ENCODE assay signal across 34 mouse cellular contexts in the genomic region with DNA sequence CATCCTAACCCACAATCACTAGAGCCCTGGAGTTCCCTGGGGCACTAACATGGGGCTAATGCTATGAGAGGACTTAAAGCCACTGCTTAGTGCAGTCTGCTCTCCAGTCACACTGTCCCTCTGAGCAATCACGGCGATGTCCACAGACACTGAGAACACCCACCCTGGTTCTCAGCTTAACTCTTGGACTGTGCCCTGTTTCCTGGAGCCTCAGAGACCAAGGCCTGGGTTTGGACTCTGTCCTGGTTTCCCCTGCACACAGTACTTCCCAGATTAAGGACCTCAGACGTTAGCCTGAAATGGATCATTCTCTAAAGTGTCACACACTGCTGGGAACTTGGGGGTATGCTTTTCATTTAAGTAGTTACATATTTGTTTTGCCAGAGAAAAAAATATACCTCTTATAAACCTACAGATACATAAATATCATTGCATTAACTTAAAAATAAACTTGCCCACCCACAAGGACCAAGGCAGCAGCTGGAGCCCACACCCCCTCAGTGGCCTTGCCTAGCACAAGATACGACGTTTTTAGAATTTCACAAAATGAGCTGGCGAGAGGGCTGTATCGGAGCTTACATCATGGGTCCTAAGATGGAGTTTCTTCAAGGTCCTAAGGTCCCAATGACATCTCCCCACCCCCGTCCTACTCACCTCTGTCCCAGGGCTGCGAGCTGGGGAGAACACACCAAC. TPM values are rescaled to one million over a fixed set of nuclear protein-coding genes. Genes with fewer than 3 reads are reported as not detected.
DNase-seq lines count a peak whose midpoint lies in the region; ATAC-seq and TF ChIP-seq lines count a peak whose summit lies in the region.
"Had no signal": no experiment of that assay in that cellular context is flagged by ENCODE, and none has a peak within 500 bp of the region (broad histone marks: within the 10 kb centered on the region; RNA-seq: fewer than 3 reads in every experiment).

No protein-coding gene starts in this region.

- WGBS in lung, postnatal 0 days: 88% methylated on average over 9 of the region's 9 CpGs

- H3K27me3 ChIP-seq in lung, postnatal 0 days (replicated peaks; ENCODE audit: insufficient read depth, low read length): no peaks in the 10 kb centered on the region
- H3K27me3 ChIP-seq: CH12.LX; embryonic facial prominence, embryonic 15.5 days; forebrain, embryonic 12.5 days; heart, embryonic 12.5 days; hindbrain, embryonic 13.5 days; kidney, embryonic 15.5 days; limb, embryonic 13.5 days; midbrain, embryonic 15.5 days; neural tube, embryonic 15.5 days had no signal

- H3K36me3 ChIP-seq in lung, postnatal 0 days (ENCODE audit: insufficient read depth, low read length): peaks cover 6% of the 10 kb centered on the region; the same call in 1 of the 2 replicates

- H3K9ac ChIP-seq in lung, postnatal 0 days (replicated peaks; ENCODE audit: low read depth): no peak overlapping the region
- H3K9ac ChIP-seq: embryonic facial prominence, embryonic 15.5 days; forebrain, embryonic 12.5 days; forebrain, postnatal 0 days; heart, embryonic 12.5 days; hindbrain, embryonic 13.5 days; kidney, embryonic 15.5 days; limb, embryonic 13.5 days; liver, embryonic 14.5 days; lung, embryonic 14.5 days; midbrain, embryonic 15.5 days; neural tube, embryonic 15.5 days had no signal

- H3K4me1 ChIP-seq in lung, postnatal 0 days (ENCODE audit: insufficient read depth, low read depth, low read length): no peaks in the 10 kb centered on the region
- H3K4me1 ChIP-seq: embryonic facial prominence, embryonic 15.5 days; forebrain, embryonic 12.5 days; hindbrain, embryonic 13.5 days; kidney, embryonic 15.5 days; limb, embryonic 13.5 days; midbrain, embryonic 10.5 days; midbrain, embryonic 15.5 days; neural tube, embryonic 15.5 days had no signal

- TF ChIP-seq CTCF in layer of hippocampus, adult 2 months (conservative IDR thresholded peaks at IDR 0.05): no peak
- no peak for TF ChIP-seq CTCF in lung, postnatal 0 days (IDR thresholded peaks at IDR 0.05)

- 0 out of 2 replicates have a peak overlapping the region, but pooled peaks have one; percentile 10 for H3K27ac ChIP-seq in layer of hippocampus, adult 2 months
- H3K27ac ChIP-seq in lung, postnatal 0 days (ENCODE audit: low read length): no peak overlapping the region
- H3K27ac ChIP-seq: embryonic facial prominence, embryonic 10.5 days; embryonic facial prominence, embryonic 15.5 days; forebrain, embryonic 12.5 days; gastrocnemius, adult 2 months; heart, adult 2 months; hindbrain, embryonic 13.5 days; kidney, embryonic 15.5 days; limb, embryonic 13.5 days; liver, embryonic 14.5 days; midbrain, embryonic 10.5 days; midbrain, embryonic 15.5 days; neural tube, embryonic 15.5 days had no signal

- no peak overlapping the region for H3K4me2 ChIP-seq in lung, postnatal 0 days (replicated peaks; ENCODE audit: low read depth, low read length)
- H3K4me2 ChIP-seq: embryonic facial prominence, embryonic 15.5 days; forebrain, embryonic 12.5 days; heart, embryonic 12.5 days; hindbrain, embryonic 13.5 days; kidney, embryonic 15.5 days; limb, embryonic 13.5 days; lung, embryonic 14.5 days; midbrain, embryonic 15.5 days; neural tube, embryonic 15.5 days had no signal

- no peaks in the 10 kb centered on the region for H3K9me3 ChIP-seq in lung, postnatal 0 days (ENCODE audit: low read length)
- H3K9me3 ChIP-seq: embryonic facial prominence, embryonic 10.5 days; embryonic facial prominence, embryonic 15.5 days; forebrain, embryonic 12.5 days; heart, embryonic 12.5 days; hindbrain, embryonic 13.5 days; kidney, embryonic 15.5 days; limb, embryonic 13.5 days; midbrain, embryonic 10.5 days; midbrain, embryonic 15.5 days; neural tube, embryonic 15.5 days had no signal

- TF ChIP-seq EP300 in lung, postnatal 0 days (IDR thresholded peaks at IDR 0.05): no peak

- ATAC-seq in frontal cortex, adult (ENCODE audit: low TSS enrichment): peak; percentile 34
- no peak for ATAC-seq in lung, postnatal 0 days
- ATAC-seq: activated CD4-positive, CD25-positive, alpha-beta regulatory T cell, adult 4 months; forebrain, postnatal 0 days; intestine, embryonic 16.5 days; midbrain, embryonic 15.5 days had no signal

- no peak for DNase-seq in frontal cortex, postnatal 10 days (ENCODE audit: low spot score in 2 of 2)
- no peak for DNase-seq in layer of hippocampus, adult 2 months (ENCODE audit: low spot score in 2 of 2)
- no peak for DNase-seq in layer of hippocampus, postnatal 14 days (ENCODE audit: low spot score in 2 of 2)
- peak; percentile 39 to 46 for DNase-seq in right cerebral cortex, adult 2 months (ENCODE audit: low spot score in 2 of 2)
- DNase-seq in right cerebral cortex, postnatal 4 days: no peak
- DNase-seq in lung, postnatal 0 days (ENCODE audit: low spot score): no peak
- DNase-seq: adrenal gland, adult 2 months; adrenal gland, postnatal 36 days; cerebellum, adult 2 months; cerebellum, postnatal 14 days; forebrain, postnatal 0 days; gastrocnemius, adult 2 months; heart, adult 2 months; heart, postnatal 4 days; layer of hippocampus, adult 9-11 months; lung, embryonic 14.5 days; retina, postnatal 1 day; spleen, adult 18-20 months; thymus, postnatal 4 days had no signal

- H3K4me3 ChIP-seq in layer of hippocampus, adult 2 months: no peak overlapping the region
- no peak overlapping the region for H3K4me3 ChIP-seq in lung, postnatal 0 days (ENCODE audit: low read depth, low read length)
- H3K4me3 ChIP-seq: embryonic facial prominence, embryonic 10.5 days; embryonic facial prominence, embryonic 15.5 days; forebrain, embryonic 12.5 days; gastrocnemius, adult 2 months; heart, adult 2 months; heart, embryonic 12.5 days; hindbrain, embryonic 13.5 days; kidney, embryonic 15.5 days; limb, embryonic 13.5 days; midbrain, embryonic 10.5 days; midbrain, embryonic 15.5 days; neural tube, embryonic 15.5 days had no signal

RNA-seq across cellular contexts. Expression of gene Bid, which starts 43.8 kb away (rescaled TPM):
- total RNA-seq in layer of hippocampus, adult 2 months (2021): 10 to 100 TPM; 15.3 to 15.5 TPM
- 10 to 100 TPM; 18.5 TPM for total RNA-seq in layer of hippocampus, postnatal 14 days (2021)
- polyA plus RNA-seq in lung, postnatal 0 days (2015; fragmentation: Nextera tagmentation; extraction: Ambion mirVana): 8.4 and 8.7 TPM in 2 replicates

Comparison
In these comparisons a context has a peak if more than half of its experiments do, and no peak if none do; other contexts are left out.
1. DNase-seq: peak in right cerebral cortex, adult 2 months (2 of 2); none in frontal cortex, postnatal 10 days (0 of 2), layer of hippocampus, adult 2 months (0 of 2), layer of hippocampus, postnatal 14 days (0 of 2), right cerebral cortex, postnatal 4 days (single experiment) and lung, postnatal 0 days (single experiment).